Mouse (Mus musculus) spleen, adult 2 months (tissue): ENCODE data around the gene Cep152. TPM values are rescaled to one million over a fixed set of nuclear protein-coding genes. Genes with fewer than 3 reads are reported as not detected.

Experiments
- DNase-seq, 2 experiments: peaks; one replicate each; pipeline versions ENCODE4 v3.0.0 to v3.0.0-alpha.2; 2012 to 2021; ENCODE audit warnings: low spot score in 2 of 2, low read depth in 1 of 2
- H3K27ac ChIP-seq: fragments of 200-500 bp; 2 replicates; pipeline ENCODE4 v1.5.1; 2012; ENCODE audit warnings: low read length, inconsistent platforms; ENCODE audit not compliant: insufficient read depth
- H3K27me3 ChIP-seq: fragments of 200-500 bp; 2 replicates; pipeline ENCODE4 v1.6.1; 2012; ENCODE audit warnings: mild to moderate bottlenecking, moderate library complexity, low read length, inconsistent platforms; ENCODE audit not compliant: control insufficient read depth, insufficient read depth
- H3K36me3 ChIP-seq: fragments of 200-500 bp; 2 replicates; pipeline ENCODE4 v1.6.1; 2012; ENCODE audit warnings: mild to moderate bottlenecking, low read length, inconsistent platforms; ENCODE audit not compliant: control insufficient read depth, insufficient read depth
- H3K4me1 ChIP-seq: fragments of 200-500 bp; 2 replicates; pipeline ENCODE4 v1.6.1; 2011; ENCODE audit warnings: inconsistent platforms; ENCODE audit not compliant: control insufficient read depth, insufficient read depth, insufficient read length
- H3K4me3 ChIP-seq: fragments of 200-500 bp; 2 replicates; pipeline ENCODE4 v1.5.1; 2011; ENCODE audit warnings: mild to moderate bottlenecking, inconsistent platforms; ENCODE audit not compliant: insufficient read depth, insufficient read length; ENCODE audit errors: extremely low read depth
- CTCF ChIP-seq: fragments of 200-500 bp; IDR thresholded peaks from 2 replicates; pipeline ENCODE4 v1.5.1; 2011; ENCODE audit warnings: mild to moderate bottlenecking, inconsistent platforms; ENCODE audit not compliant: insufficient read depth, insufficient read length, insufficient replicate concordance; ENCODE audit errors: extremely low read depth
- POLR2A ChIP-seq: fragments of 200-500 bp; IDR thresholded peaks from 2 replicates; pipeline ENCODE4 v1.6.1; 2011; ENCODE audit warnings: low read depth, low read length, inconsistent platforms
- WGBS: fragments of 180-500 bp; shearing (Covaris S2); methylation state at CpG from one replicate; pipeline ENCODE4 v1.1.7; 2018; 5-methylcytosine and 5-hydroxymethylcytosine counted together
- polyA plus RNA-seq: library from polyadenylated mRNA; depleted of rRNA; stranded (reverse); fragments of >200 nt; gene quantifications from 2 replicates; pipeline ENCODE4 v1.2.3, GENCODE M21; 2012

Gene Cep152
- polyA plus RNA-seq, 1 experiment, result 1.8 TPM

- Histone ChIP-seq H3K4me1 (no peaks in the 10 kb centered on the region), H3K4me3 (no peak overlapping the region), H3K27ac (no peak overlapping the region), H3K36me3 (no peaks in the 10 kb centered on the region), H3K27me3 (no peaks in the 10 kb centered on the region)
- 88% methylated on average over 9 of the region's 9 CpGs for WGBS
- DNase-seq, result no peak
- TF ChIP-seq POLR2A, result no peak
- TF ChIP-seq CTCF, result no peak
These were observed 30.5 kb upstream of the Cep152 start for GRCm38 (mm10) chr2:125655391-125655790.

GRCm38 (mm10) chr2:125653286-125653685 is 28.4 kb upstream of the Cep152 start:
- no peak overlapping the region for H3K4me3 ChIP-seq
- no peak for DNase-seq
- TF ChIP-seq CTCF, result no peak
- no peak for TF ChIP-seq POLR2A
- no peak overlapping the region for H3K27ac ChIP-seq
- WGBS, result 95% methylated on average over 2 of the region's 2 CpGs
- H3K4me1 ChIP-seq, result no peaks in the 10 kb centered on the region
- H3K27me3 ChIP-seq, result no peaks in the 10 kb centered on the region
- no peaks in the 10 kb centered on the region for H3K36me3 ChIP-seq

- DNase-seq, result no peak
These were observed 26.6 kb upstream of the Cep152 start for GRCm38 (mm10) chr2:125651563-125651962.

GRCm38 (mm10) chr2:125650742-125651352 is 25.9 kb upstream of the Cep152 start:
- H3K4me3 ChIP-seq, result no peak overlapping the region
- no peaks in the 10 kb centered on the region for H3K36me3 ChIP-seq
- no peak for DNase-seq
- H3K27ac ChIP-seq, result no peak overlapping the region
- H3K27me3 ChIP-seq, result no peaks in the 10 kb centered on the region
- no peak for TF ChIP-seq POLR2A
- no peak for TF ChIP-seq CTCF
- H3K4me1 ChIP-seq, result no peaks in the 10 kb centered on the region
- WGBS, result 92% methylated on average over 14 of the region's 14 CpGs

More at GRCm38 (mm10) chr2:125651563-125651962, 26.6 kb upstream of the Cep152 start:
- TF ChIP-seq POLR2A, result no peak
- H3K4me3 ChIP-seq, result no peak overlapping the region
- no peaks in the 10 kb centered on the region for H3K36me3 ChIP-seq
- H3K27ac ChIP-seq, result no peak overlapping the region
- 80% methylated on average over 8 of the region's 8 CpGs for WGBS
- no peaks in the 10 kb centered on the region for H3K4me1 ChIP-seq
- no peaks in the 10 kb centered on the region for H3K27me3 ChIP-seq

GRCm38 (mm10) chr2:125650038-125650437 is 25.1 kb upstream of the Cep152 start:
- TF ChIP-seq POLR2A, result no peak
- no peak for TF ChIP-seq CTCF
- Histone ChIP-seq H3K36me3 (no peaks in the 10 kb centered on the region), H3K4me3 (no peak overlapping the region), H3K27me3 (no peaks in the 10 kb centered on the region), H3K27ac (no peak overlapping the region), H3K4me1 (no peaks in the 10 kb centered on the region)
- WGBS, result 86% methylated on average over 5 of the region's 5 CpGs
- no peak for DNase-seq

- Histone ChIP-seq H3K4me3 (no peak overlapping the region), H3K36me3 (no peaks in the 10 kb centered on the region), H3K4me1 (no peaks in the 10 kb centered on the region), H3K27ac (no peak overlapping the region), H3K27me3 (no peaks in the 10 kb centered on the region)
- 91% methylated on average over 6 of the region's 6 CpGs for WGBS
- DNase-seq, result no peak
- no peak for TF ChIP-seq CTCF
These were observed 20.0 kb upstream of the Cep152 start for GRCm38 (mm10) chr2:125644912-125645311.

- Histone ChIP-seq H3K27me3 (no peaks in the 10 kb centered on the region), H3K27ac (no peak overlapping the region), H3K36me3 (no peaks in the 10 kb centered on the region), H3K4me3 (no peak overlapping the region), H3K4me1 (no peaks in the 10 kb centered on the region)
- WGBS, result 84% methylated on average over 7 of the region's 7 CpGs
- no peak for DNase-seq
- TF ChIP-seq POLR2A (no peak), CTCF (no peak)
These were observed 12.4 kb upstream of the Cep152 start for GRCm38 (mm10) chr2:125637331-125637730.
